Mouse (Mus musculus) heart, postnatal 14 days (tissue): ENCODE data around the gene Slc38a4. TPM values are rescaled to one million over a fixed set of nuclear protein-coding genes. Genes with fewer than 3 reads are reported as not detected.

Experiments used
- DNase-seq, 2 experiments: peaks; one replicate each; pipeline ENCODE4 v3.0.0; 2021 to 2022
- intact Hi-C: fragments of 180-260 bp; cut with DNase I; formaldehyde crosslinking; loops from one replicate; pipeline ENCODE4 v1.15.1; 2025
- total RNA-seq, 2 experiments: library from RNA; stranded (reverse); gene quantifications; 2 replicates each; pipeline ENCODE4 v1.2.3; 2021

Slc38a4 gene
- total RNA-seq, 2 experiments from 2014 or later, result 19.7 to 30.1 TPM

- DNase-seq, result no peak
- intact Hi-C loops, result no loop called here
Observed at GRCm38 (mm10) chr15:97059071-97060041, 3.6 kb upstream of the Slc38a4 start.

GRCm38 (mm10) chr15:97054767-97055489 is 828 bp downstream of the Slc38a4 start:
- intact Hi-C loops, result no loop called here
- peak in 1 of 2 experiments; percentile 30 for DNase-seq

GRCm38 (mm10) chr15:97054131-97054530 is 1.6 kb downstream of the Slc38a4 start:
- intact Hi-C loops, result no loop called here
- no peak for DNase-seq

GRCm38 (mm10) chr15:97050436-97050835 is 5.3 kb downstream of the Slc38a4 start:
- intact Hi-C loops, result no loop called here
- peak; percentile 5 to 22 for DNase-seq

- intact Hi-C loops, result no loop called here
- no peak for DNase-seq
Observed at GRCm38 (mm10) chr15:97050011-97050410, 5.7 kb downstream of the Slc38a4 start.

- intact Hi-C loops, result no loop called here
Observed at GRCm38 (mm10) chr15:97049281-97049841, 6.4 kb downstream of the Slc38a4 start.

GRCm38 (mm10) chr15:97048267-97048666 is 7.5 kb downstream of the Slc38a4 start:
- intact Hi-C loops, result no loop called here
- no peak for DNase-seq

More at GRCm38 (mm10) chr15:97049281-97049841, 6.4 kb downstream of the Slc38a4 start:
- DNase-seq, result peak in 1 of 2 experiments; percentile 10

- intact Hi-C loops, result no loop called here
- no peak for DNase-seq
Observed at GRCm38 (mm10) chr15:97043921-97044320, 11.8 kb downstream of the Slc38a4 start.

GRCm38 (mm10) chr15:97042001-97042491 is 13.7 kb downstream of the Slc38a4 start:
- DNase-seq, result no peak
- intact Hi-C loops, result no loop called here

- DNase-seq, result no peak
- intact Hi-C loops, result no loop called here
Observed at GRCm38 (mm10) chr15:97041182-97041581, 14.6 kb downstream of the Slc38a4 start.

- no peak for DNase-seq
- intact Hi-C loops, result no loop called here
Observed at GRCm38 (mm10) chr15:97037710-97038109, 18.0 kb downstream of the Slc38a4 start.

- DNase-seq, result no peak
- intact Hi-C loops, result no loop called here
Observed at GRCm38 (mm10) chr15:97035892-97036291, 19.9 kb downstream of the Slc38a4 start.

GRCm38 (mm10) chr15:97033485-97033991 is 22.2 kb downstream of the Slc38a4 start:
- DNase-seq, result peak in 1 of 2 experiments; percentile 10
- intact Hi-C loops, result no loop called here

GRCm38 (mm10) chr15:97031886-97032285 is 23.9 kb downstream of the Slc38a4 start:
- intact Hi-C loops, result no loop called here
- DNase-seq, result no peak

GRCm38 (mm10) chr15:97030984-97031492 is 24.7 kb downstream of the Slc38a4 start:
- DNase-seq, result no peak
- intact Hi-C loops, result no loop called here

- no peak for DNase-seq
- intact Hi-C loops, result no loop called here
Observed at GRCm38 (mm10) chr15:97030136-97030535, 25.6 kb downstream of the Slc38a4 start.

GRCm38 (mm10) chr15:97029064-97029791 is 26.5 kb downstream of the Slc38a4 start:
- DNase-seq, result no peak
- intact Hi-C loops, result no loop called here

- intact Hi-C loops, result no loop called here
- no peak for DNase-seq
Observed at GRCm38 (mm10) chr15:97028651-97029050, 27.1 kb downstream of the Slc38a4 start.

- no peak for DNase-seq
- intact Hi-C loops, result no loop called here
Observed at GRCm38 (mm10) chr15:97028046-97028634, 27.6 kb downstream of the Slc38a4 start.
